Mouse (Mus musculus): ENCODE data around the gene Arhgef7. TPM values are rescaled to one million over a fixed set of nuclear protein-coding genes. Genes with fewer than 3 reads are reported as not detected.

Arhgef7 gene
- 46.4 and 53.2 TPM in 2 replicates for polyA plus RNA-seq (2014; fragmentation: Nextera tagmentation; extraction: Ambion mirVana)

DNA sequence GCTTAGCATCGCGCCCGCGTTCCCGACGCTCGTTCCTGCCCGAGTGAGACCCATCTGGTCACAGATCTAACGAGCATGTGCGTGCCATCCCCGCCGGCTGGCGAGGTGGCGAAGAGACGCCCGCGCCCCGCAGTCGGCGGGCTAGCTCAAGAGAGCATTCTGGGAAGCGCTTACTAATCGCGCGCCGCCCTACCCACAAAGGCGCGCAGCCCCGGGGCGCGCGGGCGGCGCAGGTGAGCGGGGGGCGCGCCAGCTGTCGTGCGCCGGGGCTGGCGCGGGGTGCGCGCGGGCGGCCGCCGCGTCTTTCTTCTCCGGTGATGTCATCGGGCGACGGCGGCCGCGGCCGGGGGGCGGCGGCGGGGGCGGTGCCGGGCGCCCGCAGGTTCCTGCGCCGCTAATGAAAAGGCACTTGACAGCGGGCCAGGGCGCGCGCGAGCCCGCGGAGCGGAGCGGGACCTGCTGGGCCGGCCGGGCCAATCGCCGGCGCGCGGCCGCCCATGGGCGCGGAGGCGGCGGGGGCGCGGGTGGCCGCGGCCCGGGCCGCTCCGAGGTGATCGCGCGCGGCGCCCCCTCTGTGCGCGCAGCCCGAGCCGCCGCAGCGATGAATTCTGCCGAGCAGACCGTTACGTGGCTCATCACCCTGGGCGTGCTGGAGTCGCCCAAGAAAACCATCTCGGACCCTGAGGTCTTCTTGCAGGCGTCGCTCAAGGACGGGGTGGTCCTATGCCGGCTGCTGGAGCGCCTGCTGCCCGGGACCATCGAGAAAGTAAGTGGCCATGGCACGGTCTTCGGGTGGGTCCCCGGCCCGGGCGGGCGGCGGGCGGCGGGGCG, at the start of gene Arhgef7:
Gene Arhgef7, plus strand, starts transcription at position 71 of the 831 bp plus-strand sequence.
- Histone ChIP-seq H3K27ac (ENCODE audit: low read depth, low read length) (peak within 1 kb of the TSS; percentile 91), H3K4me2 (peak within 1 kb of the TSS; percentile 76), H3K9me3 (replicated peaks; ENCODE audit: control insufficient read depth, low read length) (no peaks in the 10 kb centered on the region), H3K27me3 (ENCODE audit: control insufficient read depth, insufficient read depth, low read length) (peaks cover 36% of the 10 kb centered on the region), H3K9ac (ENCODE audit: low read depth, low read length) (peak within 1 kb of the TSS; percentile 89), H3K36me3 (ENCODE audit: control insufficient read depth, insufficient read depth, low read length) (no peaks in the 10 kb centered on the region), H3K4me3 (ENCODE audit: low read depth, low read length) (peak within 1 kb of the TSS; percentile 75), H3K4me1 (ENCODE audit: control insufficient read depth, insufficient read depth, low read length) (peaks cover 5% of the 10 kb centered on the region)
- WGBS (ENCODE audit: insufficient replicate concordance), result under 1% methylated on average over 84 of the region's 127 CpGs
- peak; percentile 58 for ATAC-seq (replicated peaks; ENCODE audit: insufficient number of reproducible peaks, low FRiP score, low TSS enrichment)

DNA sequence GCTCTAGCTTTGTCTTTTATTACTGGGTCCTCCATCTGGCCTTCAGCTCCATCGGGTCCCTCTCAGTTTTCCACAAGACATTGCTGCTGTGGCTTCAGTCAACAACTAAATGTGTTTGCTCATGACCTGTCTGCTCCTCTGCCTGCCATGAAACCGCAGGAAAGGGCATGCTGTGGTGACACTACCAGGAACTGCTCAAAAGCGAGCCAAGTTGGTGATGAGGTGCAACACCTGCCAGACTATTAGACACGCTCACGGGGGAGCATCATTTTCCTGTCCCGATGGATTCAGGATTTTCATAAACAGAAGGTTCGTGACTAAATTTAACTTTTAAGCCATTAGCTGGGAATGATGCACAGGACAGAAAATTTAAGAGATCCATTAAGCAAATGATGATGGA, 43.0 kb upstream of the Arhgef7 start:
- WGBS (ENCODE audit: insufficient replicate concordance), result 88% methylated on average over 7 of the region's 7 CpGs
- no peak for ATAC-seq (replicated peaks; ENCODE audit: insufficient number of reproducible peaks, low FRiP score, low TSS enrichment)
- no peak overlapping the region for H3K4me3 ChIP-seq (ENCODE audit: low read depth, low read length)
- H3K9me3 ChIP-seq (replicated peaks; ENCODE audit: control insufficient read depth, low read length), result peaks cover 4% of the 10 kb centered on the region; the same call in 1 of the 2 replicates
- no peaks in the 10 kb centered on the region for H3K36me3 ChIP-seq (ENCODE audit: control insufficient read depth, insufficient read depth, low read length)
- no peaks in the 10 kb centered on the region for H3K4me1 ChIP-seq (ENCODE audit: control insufficient read depth, insufficient read depth, low read length)
- H3K4me2 ChIP-seq, result no peak overlapping the region
- no peak overlapping the region for H3K9ac ChIP-seq (ENCODE audit: low read depth, low read length)
- no peaks in the 10 kb centered on the region for H3K27me3 ChIP-seq (ENCODE audit: control insufficient read depth, insufficient read depth, low read length)
- H3K27ac ChIP-seq (ENCODE audit: low read depth, low read length), result no peak overlapping the region

DNA sequence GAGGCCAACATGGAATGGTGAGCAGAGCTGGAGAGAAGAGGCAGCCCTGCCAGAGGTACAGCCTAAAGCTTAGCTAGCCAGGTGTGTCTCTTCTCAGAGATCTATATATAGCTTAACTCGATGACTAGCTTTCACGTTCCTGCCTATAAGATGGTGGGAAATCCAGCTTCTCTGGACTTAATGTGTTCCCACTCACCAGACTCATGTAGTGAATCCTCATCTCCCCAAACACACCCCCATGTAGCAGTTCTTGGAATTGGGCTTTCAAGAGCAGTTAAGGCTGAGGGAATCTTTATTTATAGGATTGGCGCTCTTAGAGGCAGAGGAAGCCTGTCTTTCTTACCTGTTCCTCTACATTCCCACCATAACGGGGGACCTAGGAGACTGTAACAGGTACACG, 40.3 kb upstream of the Arhgef7 start:
- H3K4me3 ChIP-seq (ENCODE audit: low read depth, low read length), result no peak overlapping the region
- H3K4me2 ChIP-seq, result no peak overlapping the region
- no peak overlapping the region for H3K27ac ChIP-seq (ENCODE audit: low read depth, low read length)
- H3K4me1 ChIP-seq (ENCODE audit: control insufficient read depth, insufficient read depth, low read length), result 0 out of 2 replicates have a peak, but pooled peaks cover 2% of the 10 kb centered on the region
- no peak overlapping the region for H3K9ac ChIP-seq (ENCODE audit: low read depth, low read length)
- no peaks in the 10 kb centered on the region for H3K27me3 ChIP-seq (ENCODE audit: control insufficient read depth, insufficient read depth, low read length)
- no peak for ATAC-seq (replicated peaks; ENCODE audit: insufficient number of reproducible peaks, low FRiP score, low TSS enrichment)
- no peaks in the 10 kb centered on the region for H3K36me3 ChIP-seq (ENCODE audit: control insufficient read depth, insufficient read depth, low read length)
- H3K9me3 ChIP-seq (replicated peaks; ENCODE audit: control insufficient read depth, low read length), result peaks cover 4% of the 10 kb centered on the region; the same call in 1 of the 2 replicates
- WGBS (ENCODE audit: insufficient replicate concordance), result 82% methylated on average over 5 of the region's 5 CpGs

DNA sequence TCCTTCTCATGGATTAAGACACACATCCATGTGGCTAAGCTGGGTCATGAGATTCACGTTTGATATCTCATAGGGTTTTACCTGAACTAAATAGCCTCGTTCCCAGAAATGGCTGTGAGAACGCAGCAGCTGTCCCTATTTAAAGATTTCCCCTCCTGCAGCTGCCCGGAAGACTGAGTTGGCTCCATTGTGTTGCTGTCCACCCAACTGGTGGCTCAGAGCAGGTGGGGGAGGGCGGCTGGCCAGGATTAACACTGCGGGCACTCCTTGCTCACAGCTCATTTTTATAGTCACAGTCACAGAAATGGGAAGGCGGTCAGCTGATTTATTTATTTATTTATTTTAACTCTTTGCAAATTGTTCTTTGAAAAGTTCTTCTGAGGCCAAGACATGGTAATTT, 37.6 kb upstream of the Arhgef7 start:
- peaks cover 4% of the 10 kb centered on the region; the same call in 1 of the 2 replicates for H3K9me3 ChIP-seq (replicated peaks; ENCODE audit: control insufficient read depth, low read length)
- WGBS (ENCODE audit: insufficient replicate concordance), result 49% methylated on average over 7 of the region's 7 CpGs

DNA sequence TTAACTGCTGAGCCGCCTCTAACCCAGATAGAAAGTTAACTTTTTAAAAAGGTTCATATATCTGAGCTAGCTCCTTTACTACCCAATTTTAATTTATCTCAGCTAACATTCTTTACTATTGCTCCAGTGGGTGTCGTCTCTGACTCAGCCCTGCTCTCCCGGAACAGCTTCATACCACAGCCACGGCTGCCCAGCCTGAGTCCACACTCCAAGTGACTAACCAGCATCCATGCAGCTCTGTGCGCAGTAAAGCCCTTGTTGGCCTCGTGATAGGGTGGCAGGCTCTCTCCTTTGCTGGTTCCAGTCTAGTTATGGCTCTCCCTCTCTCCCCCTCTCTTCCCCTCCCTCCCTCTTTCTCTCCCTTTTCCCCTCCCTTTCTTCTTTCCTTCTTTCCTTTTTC, 36.2 kb upstream of the Arhgef7 start:
- no peak overlapping the region for H3K9ac ChIP-seq (ENCODE audit: low read depth, low read length)
- no peaks in the 10 kb centered on the region for H3K36me3 ChIP-seq (ENCODE audit: control insufficient read depth, insufficient read depth, low read length)
- H3K4me3 ChIP-seq (ENCODE audit: low read depth, low read length), result no peak overlapping the region
- WGBS (ENCODE audit: insufficient replicate concordance), result 81% methylated on average over 6 of the region's 6 CpGs
- no peaks in the 10 kb centered on the region for H3K27me3 ChIP-seq (ENCODE audit: control insufficient read depth, insufficient read depth, low read length)
- H3K4me2 ChIP-seq, result no peak overlapping the region
- ATAC-seq (replicated peaks; ENCODE audit: insufficient number of reproducible peaks, low FRiP score, low TSS enrichment), result no peak
- H3K4me1 ChIP-seq (ENCODE audit: control insufficient read depth, insufficient read depth, low read length), result 0 out of 2 replicates have a peak, but pooled peaks cover 7% of the 10 kb centered on the region
- no peaks in the 10 kb centered on the region for H3K9me3 ChIP-seq (replicated peaks; ENCODE audit: control insufficient read depth, low read length)
- H3K27ac ChIP-seq (ENCODE audit: low read depth, low read length), result no peak overlapping the region

More for the DNA sequence above, 37.6 kb upstream of the Arhgef7 start:
- no peak overlapping the region for H3K27ac ChIP-seq (ENCODE audit: low read depth, low read length)
- H3K36me3 ChIP-seq (ENCODE audit: control insufficient read depth, insufficient read depth, low read length), result no peaks in the 10 kb centered on the region
- no peak overlapping the region for H3K9ac ChIP-seq (ENCODE audit: low read depth, low read length)
- ATAC-seq (replicated peaks; ENCODE audit: insufficient number of reproducible peaks, low FRiP score, low TSS enrichment), result no peak
- H3K4me3 ChIP-seq (ENCODE audit: low read depth, low read length), result no peak overlapping the region
- 0 out of 2 replicates have a peak, but pooled peaks cover 7% of the 10 kb centered on the region for H3K4me1 ChIP-seq (ENCODE audit: control insufficient read depth, insufficient read depth, low read length)
- no peak overlapping the region for H3K4me2 ChIP-seq
- no peaks in the 10 kb centered on the region for H3K27me3 ChIP-seq (ENCODE audit: control insufficient read depth, insufficient read depth, low read length)

DNA sequence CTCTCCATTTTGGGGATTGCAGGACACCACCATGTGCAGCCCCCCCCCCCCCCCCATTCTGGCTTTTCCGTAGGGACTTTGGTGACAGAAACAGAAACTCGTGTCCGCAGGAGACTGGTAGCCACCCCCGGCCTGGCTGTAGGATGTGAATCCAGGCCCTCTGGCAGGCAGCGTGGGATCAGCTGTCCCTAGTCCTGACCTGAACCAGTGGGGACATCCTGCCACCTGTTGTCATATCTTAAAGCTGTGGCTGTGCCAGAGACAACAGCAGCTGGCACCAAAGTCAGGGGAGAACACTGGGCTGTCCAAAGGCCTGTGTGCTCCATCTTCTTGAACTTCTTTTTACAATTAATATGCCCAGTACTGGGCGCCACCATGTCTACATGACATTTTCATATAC, 35.8 kb upstream of the Arhgef7 start:
- ATAC-seq (replicated peaks; ENCODE audit: insufficient number of reproducible peaks, low FRiP score, low TSS enrichment), result no peak
- Histone ChIP-seq H3K9ac (ENCODE audit: low read depth, low read length) (no peak overlapping the region), H3K27ac (ENCODE audit: low read depth, low read length) (no peak overlapping the region), H3K36me3 (ENCODE audit: control insufficient read depth, insufficient read depth, low read length) (no peaks in the 10 kb centered on the region), H3K27me3 (ENCODE audit: control insufficient read depth, insufficient read depth, low read length) (no peaks in the 10 kb centered on the region), H3K9me3 (replicated peaks; ENCODE audit: control insufficient read depth, low read length) (no peaks in the 10 kb centered on the region), H3K4me1 (ENCODE audit: control insufficient read depth, insufficient read depth, low read length) (0 out of 2 replicates have a peak, but pooled peaks cover 7% of the 10 kb centered on the region), H3K4me3 (ENCODE audit: low read depth, low read length) (no peak overlapping the region), H3K4me2 (no peak overlapping the region)
- 66% methylated on average over 6 of the region's 6 CpGs for WGBS (ENCODE audit: insufficient replicate concordance)

DNA sequence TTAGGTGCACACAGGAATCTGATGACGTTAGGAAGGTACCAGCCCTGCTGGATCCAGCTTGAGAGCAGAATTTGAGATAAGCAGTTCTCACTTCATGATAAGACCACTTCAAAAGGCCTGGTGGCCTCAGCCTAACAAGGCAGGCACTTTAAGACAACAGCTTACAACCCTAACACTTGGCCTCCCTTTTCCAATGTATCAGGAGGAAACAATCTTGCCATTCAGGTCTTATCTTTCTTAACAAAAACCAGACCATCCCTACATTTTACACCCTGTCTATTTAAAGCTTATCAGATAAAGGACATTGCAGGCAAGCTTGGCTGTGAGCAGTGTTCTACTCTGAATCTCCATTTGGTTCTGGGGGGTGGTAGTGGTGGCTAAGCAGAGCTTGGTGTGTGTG, 35.1 kb upstream of the Arhgef7 start:
- H3K27ac ChIP-seq (ENCODE audit: low read depth, low read length), result no peak overlapping the region
- H3K4me1 ChIP-seq (ENCODE audit: control insufficient read depth, insufficient read depth, low read length), result 0 out of 2 replicates have a peak, but pooled peaks cover 7% of the 10 kb centered on the region
- H3K27me3 ChIP-seq (ENCODE audit: control insufficient read depth, insufficient read depth, low read length), result no peaks in the 10 kb centered on the region
- H3K9ac ChIP-seq (ENCODE audit: low read depth, low read length), result no peak overlapping the region
- WGBS (ENCODE audit: insufficient replicate concordance), result 7% methylated on average over 1 of the region's 1 CpGs
- no peaks in the 10 kb centered on the region for H3K9me3 ChIP-seq (replicated peaks; ENCODE audit: control insufficient read depth, low read length)
- H3K4me3 ChIP-seq (ENCODE audit: low read depth, low read length), result no peak overlapping the region
- H3K36me3 ChIP-seq (ENCODE audit: control insufficient read depth, insufficient read depth, low read length), result no peaks in the 10 kb centered on the region
- ATAC-seq (replicated peaks; ENCODE audit: insufficient number of reproducible peaks, low FRiP score, low TSS enrichment), result no peak
- no peak overlapping the region; the same call in 1 of the 2 replicates for H3K4me2 ChIP-seq

DNA sequence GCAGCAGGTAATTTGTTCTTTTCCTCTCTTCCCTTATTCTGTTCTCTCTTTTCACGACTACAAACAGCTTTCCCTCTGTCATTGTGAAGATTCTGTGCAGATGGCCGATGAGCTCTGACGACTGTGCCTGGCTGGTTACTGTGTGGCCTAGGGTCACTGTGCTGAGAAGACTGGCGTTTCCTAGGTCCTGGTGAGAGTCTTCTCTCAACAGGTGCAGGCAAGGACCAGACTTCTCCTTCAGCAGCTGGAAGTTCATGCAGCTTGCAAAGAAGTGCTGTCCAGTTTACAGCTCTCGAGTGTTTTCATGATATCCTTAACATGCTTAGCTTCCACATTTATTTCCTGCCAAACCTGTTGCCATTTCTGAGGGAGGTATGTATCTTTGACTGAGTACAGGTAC, 33.5 kb upstream of the Arhgef7 start:
- no peak overlapping the region for H3K4me3 ChIP-seq (ENCODE audit: low read depth, low read length)
- no peaks in the 10 kb centered on the region for H3K36me3 ChIP-seq (ENCODE audit: control insufficient read depth, insufficient read depth, low read length)
- ATAC-seq (replicated peaks; ENCODE audit: insufficient number of reproducible peaks, low FRiP score, low TSS enrichment), result no peak
- H3K9me3 ChIP-seq (replicated peaks; ENCODE audit: control insufficient read depth, low read length), result no peaks in the 10 kb centered on the region
- H3K27ac ChIP-seq (ENCODE audit: low read depth, low read length), result no peak overlapping the region
- no peaks in the 10 kb centered on the region for H3K27me3 ChIP-seq (ENCODE audit: control insufficient read depth, insufficient read depth, low read length)
- 0 out of 2 replicates have a peak, but pooled peaks cover 7% of the 10 kb centered on the region for H3K4me1 ChIP-seq (ENCODE audit: control insufficient read depth, insufficient read depth, low read length)
- H3K9ac ChIP-seq (ENCODE audit: low read depth, low read length), result no peak overlapping the region
- no peak overlapping the region for H3K4me2 ChIP-seq
- 55% methylated on average over 5 of the region's 5 CpGs for WGBS (ENCODE audit: insufficient replicate concordance)
